Mouse (Mus musculus) thymus, adult 2 months (tissue): Measurements from ENCODE around the gene Ppm1j. TPM values are rescaled to one million over a fixed set of nuclear protein-coding genes. Genes with fewer than 3 reads are reported as not detected.

Experiments
- DNase-seq: peaks from one replicate; pipeline ENCODE4 v3.0.0; 2021
- H3K27ac ChIP-seq: fragments of 200-500 bp; 2 replicates; pipeline ENCODE4 v1.5.1; 2012; ENCODE audit warnings: low read length, control low read depth; ENCODE audit not compliant: control insufficient read depth, insufficient read depth
- H3K27me3 ChIP-seq: fragments of 200-500 bp; 2 replicates; pipeline ENCODE4 v1.6.1; 2012; ENCODE audit warnings: mild to moderate bottlenecking, low read length, moderate library complexity, mixed read lengths; ENCODE audit not compliant: control insufficient read depth, insufficient read depth
- H3K36me3 ChIP-seq: fragments of 200-500 bp; 2 replicates; pipeline ENCODE4 v1.6.1; 2012; ENCODE audit warnings: mild to moderate bottlenecking, low read length, moderate library complexity; ENCODE audit not compliant: control insufficient read depth, insufficient read depth
- H3K4me1 ChIP-seq: fragments of 200-500 bp; replicated peaks from 2 replicates; pipeline ENCODE4 v1.6.1; 2012; ENCODE audit warnings: low read length; ENCODE audit not compliant: control insufficient read depth, insufficient read depth
- H3K4me3 ChIP-seq: fragments of 200-500 bp; 2 replicates; pipeline ENCODE4 v1.5.1; 2012; ENCODE audit warnings: mild to moderate bottlenecking, low read length, control low read depth, moderate library complexity; ENCODE audit not compliant: control insufficient read depth, insufficient read depth
- CTCF ChIP-seq: fragments of 200-500 bp; IDR thresholded peaks from 2 replicates; pipeline ENCODE4 v1.5.1; 2012; ENCODE audit warnings: mild to moderate bottlenecking, control low read depth, low read length, moderate library complexity, borderline replicate concordance; ENCODE audit not compliant: control insufficient read depth, poor library complexity, insufficient read depth; ENCODE audit errors: extremely low read depth
- POLR2A ChIP-seq: fragments of 200-500 bp; IDR thresholded peaks from 2 replicates; pipeline ENCODE4 v1.6.1; 2012; ENCODE audit warnings: mild to moderate bottlenecking, low read length, control low read depth, moderate library complexity; ENCODE audit not compliant: control insufficient read depth, poor library complexity, insufficient read depth; ENCODE audit errors: extremely low read depth
- WGBS: fragments of 180-500 bp; shearing (Covaris S2); methylation state at CpG from one replicate; pipeline ENCODE4 v1.1.7; 2018; 5-methylcytosine and 5-hydroxymethylcytosine counted together
- polyA plus RNA-seq: library from polyadenylated mRNA; depleted of rRNA; stranded (reverse); fragments of >200 nt; gene quantifications from 2 replicates; pipeline ENCODE4 v1.2.3, GENCODE M21; 2012

The Ppm1j gene
- polyA plus RNA-seq, 1 experiment, result 7.4 TPM

- peaks cover 25% of the 10 kb centered on the region for H3K4me1 ChIP-seq
- no peaks in the 10 kb centered on the region for H3K36me3 ChIP-seq
- H3K27me3 ChIP-seq, result peaks cover 6% of the 10 kb centered on the region; the same call in 1 of the 2 replicates
- WGBS, result 30% methylated on average over 12 of the region's 12 CpGs
- no peak for DNase-seq
- TF ChIP-seq CTCF (no peak), POLR2A (no peak)
- no peak overlapping the region for H3K27ac ChIP-seq
- peak overlapping the region; percentile 26; the same call in 1 of the 2 replicates for H3K4me3 ChIP-seq
Observed at GRCm38 (mm10) chr3:104782061-104782681, 1.3 kb downstream of the Ppm1j start.

GRCm38 (mm10) chr3:104783971-104784500 is 3.2 kb downstream of the Ppm1j start:
- H3K4me3 ChIP-seq, result no peak overlapping the region
- H3K27ac ChIP-seq, result no peak overlapping the region
- WGBS, result 53% methylated on average over 14 of the region's 14 CpGs
- H3K4me1 ChIP-seq, result peaks cover 26% of the 10 kb centered on the region
- H3K27me3 ChIP-seq, result peaks cover 7% of the 10 kb centered on the region; the same call in 1 of the 2 replicates
- DNase-seq, result no peak
- H3K36me3 ChIP-seq, result no peaks in the 10 kb centered on the region
- TF ChIP-seq CTCF (no peak), POLR2A (no peak)

- no peak for DNase-seq
- WGBS, result 93% methylated on average over 6 of the region's 6 CpGs
- peaks cover 11% of the 10 kb centered on the region; the same call in 1 of the 2 replicates for H3K27me3 ChIP-seq
- no peak overlapping the region for H3K4me3 ChIP-seq
- TF ChIP-seq CTCF (no peak), POLR2A (no peak)
- H3K4me1 ChIP-seq, result peaks cover 30% of the 10 kb centered on the region
- H3K36me3 ChIP-seq, result no peaks in the 10 kb centered on the region
- no peak overlapping the region for H3K27ac ChIP-seq
Observed at GRCm38 (mm10) chr3:104785284-104785683, 4.4 kb downstream of the Ppm1j start.

- H3K27ac ChIP-seq, result no peak within 1 kb of the TSS
- no peak for DNase-seq
- WGBS, result 67% methylated on average over 3 of the region's 3 CpGs
- H3K4me3 ChIP-seq, result peak within 1 kb of the TSS; percentile 44
- H3K4me1 ChIP-seq, result peaks cover 15% of the 10 kb centered on the region
- H3K27me3 ChIP-seq, result peaks cover 6% of the 10 kb centered on the region; the same call in 1 of the 2 replicates
- TF ChIP-seq CTCF (no peak), POLR2A (no peak)
- H3K36me3 ChIP-seq, result no peaks in the 10 kb centered on the region
Observed at GRCm38 (mm10) chr3:104788075-104788474, 7.2 kb downstream of the Ppm1j start, which contains the start of gene Rhoc. Rhoc (plus strand) TSS chr3:104788375.

- peak overlapping the region; percentile 44 for H3K4me3 ChIP-seq
- peaks cover 15% of the 10 kb centered on the region for H3K4me1 ChIP-seq
- 3% methylated on average over 44 of the region's 52 CpGs for WGBS
- peaks cover 6% of the 10 kb centered on the region; the same call in 1 of the 2 replicates for H3K27me3 ChIP-seq
- DNase-seq, result peak; percentile 26
- TF ChIP-seq POLR2A, result 0 out of 2 replicates have a peak, but pooled peaks have one; percentile 12
- peak; percentile 53; the same call in 1 of the 2 replicates for TF ChIP-seq CTCF
- no peaks in the 10 kb centered on the region for H3K36me3 ChIP-seq
- no peak overlapping the region for H3K27ac ChIP-seq
Observed at GRCm38 (mm10) chr3:104788561-104789311, 7.9 kb downstream of the Ppm1j start.

- Histone ChIP-seq H3K27me3 (peaks cover 6% of the 10 kb centered on the region; the same call in 1 of the 2 replicates), H3K27ac (no peak overlapping the region), H3K36me3 (no peaks in the 10 kb centered on the region), H3K4me3 (peak overlapping the region; percentile 44), H3K4me1 (peaks cover 11% of the 10 kb centered on the region)
- DNase-seq, result no peak
- 48% methylated on average over 10 of the region's 10 CpGs for WGBS
- TF ChIP-seq POLR2A (no peak), CTCF (no peak)
Observed at GRCm38 (mm10) chr3:104789312-104789605, 8.4 kb downstream of the Ppm1j start.
